Mouse (Mus musculus) liver, embryonic 15.5 days (tissue): Measurements from ENCODE around the gene Znhit1. TPM values are rescaled to one million over a fixed set of nuclear protein-coding genes. Genes with fewer than 3 reads are reported as not detected.
"Not testable (repeated sequence)": the region's sequence is repeated elsewhere in the genome, so short reads cannot be mapped to it uniquely, and the experiment has no call there.

Experiments
- ATAC-seq: fragments of 200-750 bp; cut with Nextera tagmentation; 2 replicates; pipeline ENCODE4 v1.8.0; 2017; ENCODE audit warnings: moderate number of reproducible peaks, mild to moderate bottlenecking, moderate library complexity; ENCODE audit not compliant: insufficient read depth
- H3K27ac ChIP-seq: fragments of 300-500 bp; sonication (generic); replicated peaks from 2 replicates; pipeline ENCODE4 v1.5.1; 2015; ENCODE audit warnings: mild to moderate bottlenecking, inconsistent platforms
- H3K27me3 ChIP-seq: fragments of 300-500 bp; sonication (generic); 2 replicates; pipeline ENCODE4 v1.6.1; 2015; ENCODE audit warnings: mild to moderate bottlenecking, inconsistent platforms
- H3K36me3 ChIP-seq: fragments of 300-500 bp; sonication (generic); replicated peaks from 2 replicates; pipeline ENCODE4 v1.6.1; 2015; ENCODE audit warnings: moderate library complexity, mild to moderate bottlenecking, inconsistent platforms
- H3K4me1 ChIP-seq: fragments of 300-500 bp; sonication (generic); replicated peaks from 2 replicates; pipeline ENCODE4 v1.6.1; 2015; ENCODE audit warnings: inconsistent platforms
- H3K4me2 ChIP-seq: fragments of 300-500 bp; sonication (generic); 2 replicates; pipeline ENCODE4 v1.6.1; 2015; ENCODE audit warnings: moderate library complexity, mild to moderate bottlenecking, inconsistent platforms
- H3K4me3 ChIP-seq: fragments of 300-500 bp; sonication (generic); replicated peaks from 2 replicates; pipeline ENCODE4 v1.5.1; 2015; ENCODE audit warnings: mild to moderate bottlenecking, inconsistent platforms
- H3K9ac ChIP-seq: fragments of 300-500 bp; sonication (generic); 2 replicates; pipeline ENCODE4 v1.6.1; 2015; ENCODE audit warnings: moderate library complexity, mild to moderate bottlenecking, inconsistent platforms
- H3K9me3 ChIP-seq: fragments of 300-500 bp; sonication (generic); replicated peaks from 2 replicates; pipeline ENCODE4 v1.6.1; 2016; ENCODE audit warnings: inconsistent platforms
- WGBS: fragments of 180-500 bp; shearing (Covaris S2); methylation state at CpG from one replicate; pipeline ENCODE4 v1.1.7; 2015; ENCODE audit warnings: mixed read lengths; ENCODE audit not compliant: insufficient replicate concordance; 5-methylcytosine and 5-hydroxymethylcytosine counted together
- polyA plus RNA-seq: library from polyadenylated mRNA; unstranded; fragments of >200 nt; fragmentation: Nextera tagmentation; extraction: Ambion mirVana; gene quantifications from 2 replicates; pipeline ENCODE4 v1.2.1, GENCODE M21; 2015

The Znhit1 gene
- polyA plus RNA-seq, 1 experiment from 2014 or later: 50.6 TPM

DNA sequence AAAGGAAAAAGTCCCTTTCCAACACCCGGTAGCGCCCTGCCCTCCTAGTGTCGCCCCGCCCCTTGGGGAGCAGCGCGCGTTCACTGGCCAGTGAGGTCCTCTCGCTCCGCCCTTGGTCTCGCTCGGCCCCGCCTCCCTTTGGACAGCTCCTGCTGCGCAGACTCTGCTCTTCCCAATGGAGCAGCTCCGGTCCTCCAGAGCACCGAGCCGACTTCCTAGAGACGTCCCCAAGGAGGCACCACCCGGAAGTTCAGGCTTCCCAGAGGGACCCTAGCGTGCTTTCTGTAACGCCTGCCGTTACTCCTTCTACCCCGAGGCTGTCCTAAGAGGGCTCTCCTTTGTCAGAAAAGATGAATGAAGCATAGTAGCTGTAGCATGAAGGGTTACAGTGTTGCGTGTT is 34.8 kb downstream of the Znhit1 start, which contains the start of gene Fis1:
Fis1 (plus strand) TSS at position 261 of the 400 bp plus-strand sequence.
- H3K9ac ChIP-seq: peak within 1 kb of the TSS; percentile 41
- H3K4me1 ChIP-seq: peaks cover 32% of the 10 kb centered on the region
- peak within 1 kb of the TSS; percentile 69 for H3K27ac ChIP-seq
- WGBS: under 1% methylated on average over 23 of the region's 23 CpGs
- H3K27me3 ChIP-seq: no peaks in the 10 kb centered on the region
- H3K36me3 ChIP-seq: 0 out of 2 replicates have a peak, but pooled peaks cover 2% of the 10 kb centered on the region
- H3K9me3 ChIP-seq: no peaks in the 10 kb centered on the region
- H3K4me3 ChIP-seq: peak within 1 kb of the TSS; percentile 70
- ATAC-seq: peak; percentile 95
- peak within 1 kb of the TSS; percentile 79 for H3K4me2 ChIP-seq

GRCm38 (mm10) chr5:136952153-136952552 is 35.7 kb downstream of the Znhit1 start:
- H3K9me3 ChIP-seq: no peaks in the 10 kb centered on the region
- no peak overlapping the region for H3K27ac ChIP-seq
- 0 out of 2 replicates have a peak, but pooled peaks cover 2% of the 10 kb centered on the region for H3K36me3 ChIP-seq
- H3K4me1 ChIP-seq: peaks cover 32% of the 10 kb centered on the region
- no peak overlapping the region for H3K4me3 ChIP-seq
- WGBS: 64% methylated on average over 4 of the region's 4 CpGs
- H3K4me2 ChIP-seq: peak overlapping the region; percentile 79; the same call in 1 of the 2 replicates
- H3K9ac ChIP-seq: no peak overlapping the region
- H3K27me3 ChIP-seq: no peaks in the 10 kb centered on the region
- no peak for ATAC-seq

- Histone ChIP-seq H3K4me1 (peaks cover 28% of the 10 kb centered on the region), H3K9ac (no peak overlapping the region), H3K4me2 (no peak overlapping the region), H3K4me3 (no peak overlapping the region), H3K27me3 (no peaks in the 10 kb centered on the region), H3K27ac (no peak overlapping the region), H3K9me3 (no peaks in the 10 kb centered on the region), H3K36me3 (no peaks in the 10 kb centered on the region)
- ATAC-seq: no peak
- WGBS: 79% methylated on average over 6 of the region's 6 CpGs
These were observed 37.3 kb downstream of the Znhit1 start for GRCm38 (mm10) chr5:136950521-136950920.

DNA sequence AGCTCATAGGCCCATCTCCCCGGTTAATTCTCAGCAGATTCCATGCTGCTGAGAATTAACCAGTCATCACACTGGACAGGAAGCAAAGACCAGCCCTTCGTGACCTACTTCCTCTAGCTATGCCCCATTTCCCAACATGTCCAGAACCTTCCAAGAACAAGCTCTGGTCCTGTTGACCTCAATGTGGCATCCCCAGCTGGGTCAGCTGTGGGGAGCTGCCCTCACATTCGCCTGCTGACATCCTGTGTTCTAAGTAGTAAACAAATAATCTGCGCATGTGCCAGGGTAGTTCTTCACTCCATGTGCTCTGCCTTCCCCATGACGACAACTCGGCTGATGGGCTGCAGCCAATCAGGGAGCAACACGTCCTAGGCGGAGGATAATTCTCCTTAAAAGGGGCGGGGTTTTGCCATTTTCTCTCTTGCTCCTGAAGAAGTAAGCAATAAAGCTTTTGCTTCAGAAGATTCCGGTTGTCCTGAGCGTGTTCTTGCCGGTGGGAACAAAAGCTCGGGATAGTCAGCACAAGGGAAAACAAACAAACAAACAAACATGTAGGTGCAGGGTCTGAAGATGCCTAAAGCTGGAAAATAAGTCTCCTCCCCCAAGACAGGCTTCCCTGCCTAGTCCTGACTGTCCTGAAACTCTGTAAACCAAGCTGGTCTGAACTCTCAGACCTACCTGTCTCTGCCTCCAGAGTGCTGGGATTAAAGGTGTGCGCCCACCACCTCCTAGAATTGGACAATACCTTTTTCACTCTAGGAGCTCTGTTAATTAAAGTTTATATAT is 38.1 kb downstream of the Znhit1 start:
- peaks cover 22% of the 10 kb centered on the region for H3K4me1 ChIP-seq
- H3K9ac ChIP-seq, H3K4me2 ChIP-seq, H3K27me3 ChIP-seq, H3K9me3 ChIP-seq, H3K4me3 ChIP-seq, H3K27ac ChIP-seq, ATAC-seq, H3K36me3 ChIP-seq: not testable (repeated sequence)
- WGBS: 69% methylated on average over 14 of the region's 14 CpGs

- no peaks in the 10 kb centered on the region for H3K9me3 ChIP-seq
- H3K4me2 ChIP-seq: no peak overlapping the region
- no peak overlapping the region for H3K9ac ChIP-seq
These were observed 39.9 kb downstream of the Znhit1 start for GRCm38 (mm10) chr5:136947874-136948273.

DNA sequence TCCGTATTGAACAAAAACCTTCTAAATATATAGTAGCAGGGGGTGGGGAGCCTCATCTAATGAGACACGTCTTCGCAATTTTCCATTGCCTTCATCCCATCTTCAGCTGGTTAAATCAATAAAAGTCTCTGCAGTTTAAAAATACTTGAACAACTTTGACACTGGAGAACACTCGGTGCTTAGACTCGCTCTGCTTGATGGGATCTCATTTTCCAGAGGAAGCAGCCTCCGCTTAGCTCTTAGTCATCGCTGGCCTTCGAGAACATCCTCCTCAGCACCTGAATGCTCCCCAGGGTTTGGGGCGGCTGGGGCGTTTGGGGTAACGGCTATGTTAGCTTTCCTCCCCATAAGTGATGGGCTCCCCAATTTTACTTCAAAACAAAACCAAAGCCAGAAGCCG is 42.7 kb downstream of the Znhit1 start:
- no peak overlapping the region for H3K27ac ChIP-seq
- ATAC-seq: no peak
- no peaks in the 10 kb centered on the region for H3K27me3 ChIP-seq
- H3K36me3 ChIP-seq: no peaks in the 10 kb centered on the region
- H3K4me2 ChIP-seq: no peak overlapping the region
- H3K9me3 ChIP-seq: no peaks in the 10 kb centered on the region
- no peak overlapping the region for H3K4me3 ChIP-seq
- WGBS: 66% methylated on average over 12 of the region's 12 CpGs
- H3K9ac ChIP-seq: no peak overlapping the region
- no peaks in the 10 kb centered on the region for H3K4me1 ChIP-seq

More at GRCm38 (mm10) chr5:136947874-136948273, 39.9 kb downstream of the Znhit1 start:
- Histone ChIP-seq H3K27me3 (no peaks in the 10 kb centered on the region), H3K4me1 (peaks cover 6% of the 10 kb centered on the region), H3K27ac (no peak overlapping the region), H3K36me3 (no peaks in the 10 kb centered on the region), H3K4me3 (no peak overlapping the region)
- no peak for ATAC-seq

DNA sequence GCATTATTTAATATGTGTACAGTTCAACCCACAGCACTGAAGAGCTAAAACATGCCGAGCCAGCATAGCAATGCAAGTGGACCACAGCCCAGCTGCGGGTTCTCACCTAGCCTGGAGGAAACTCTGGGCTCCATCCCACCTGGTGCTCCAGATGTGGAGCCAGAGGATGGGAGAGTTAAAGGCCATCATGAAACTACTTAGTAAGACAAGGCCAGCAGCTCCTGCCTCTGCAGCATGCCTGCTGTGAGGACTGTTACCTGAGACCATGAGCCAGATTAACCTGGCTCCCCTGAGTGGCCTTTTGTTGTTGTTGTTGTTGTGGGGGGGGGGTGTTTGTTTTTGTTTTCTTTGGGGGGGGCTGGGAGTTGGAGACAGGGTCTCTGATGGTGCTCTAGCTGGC is 44.4 kb downstream of the Znhit1 start:
- no peak overlapping the region for H3K9ac ChIP-seq
- no peak for ATAC-seq
- H3K4me2 ChIP-seq: no peak overlapping the region
- no peak overlapping the region for H3K4me3 ChIP-seq
- H3K4me1 ChIP-seq: no peaks in the 10 kb centered on the region
- H3K27ac ChIP-seq: no peak overlapping the region
- no peaks in the 10 kb centered on the region for H3K36me3 ChIP-seq
- 67% methylated on average over 2 of the region's 2 CpGs for WGBS
- no peaks in the 10 kb centered on the region for H3K9me3 ChIP-seq
- H3K27me3 ChIP-seq: no peaks in the 10 kb centered on the region

DNA sequence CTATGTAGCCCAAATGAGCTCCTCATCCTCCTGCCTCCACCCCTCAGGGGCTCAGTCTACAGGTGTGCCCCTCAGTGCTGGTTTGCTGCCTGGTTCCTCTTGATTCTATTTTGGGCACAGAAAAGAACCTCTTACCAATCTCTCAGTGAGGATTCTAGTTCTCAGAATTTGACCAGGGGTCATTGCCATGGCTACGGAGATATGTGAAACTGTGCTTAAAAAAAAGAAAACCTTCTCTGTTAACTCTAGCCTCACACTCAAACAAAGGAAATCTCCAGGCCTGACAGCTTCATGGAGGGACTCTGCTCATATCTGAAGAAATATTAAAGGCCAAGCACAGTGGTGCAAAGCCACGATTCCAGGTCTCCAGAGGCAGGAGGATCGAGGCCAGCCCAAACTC is 45.0 kb downstream of the Znhit1 start:
- no peaks in the 10 kb centered on the region for H3K4me1 ChIP-seq
- 59% methylated on average over 3 of the region's 3 CpGs for whole genome bisulfite sequencing
- no peak overlapping the region for H3K27ac ChIP-seq

DNA sequence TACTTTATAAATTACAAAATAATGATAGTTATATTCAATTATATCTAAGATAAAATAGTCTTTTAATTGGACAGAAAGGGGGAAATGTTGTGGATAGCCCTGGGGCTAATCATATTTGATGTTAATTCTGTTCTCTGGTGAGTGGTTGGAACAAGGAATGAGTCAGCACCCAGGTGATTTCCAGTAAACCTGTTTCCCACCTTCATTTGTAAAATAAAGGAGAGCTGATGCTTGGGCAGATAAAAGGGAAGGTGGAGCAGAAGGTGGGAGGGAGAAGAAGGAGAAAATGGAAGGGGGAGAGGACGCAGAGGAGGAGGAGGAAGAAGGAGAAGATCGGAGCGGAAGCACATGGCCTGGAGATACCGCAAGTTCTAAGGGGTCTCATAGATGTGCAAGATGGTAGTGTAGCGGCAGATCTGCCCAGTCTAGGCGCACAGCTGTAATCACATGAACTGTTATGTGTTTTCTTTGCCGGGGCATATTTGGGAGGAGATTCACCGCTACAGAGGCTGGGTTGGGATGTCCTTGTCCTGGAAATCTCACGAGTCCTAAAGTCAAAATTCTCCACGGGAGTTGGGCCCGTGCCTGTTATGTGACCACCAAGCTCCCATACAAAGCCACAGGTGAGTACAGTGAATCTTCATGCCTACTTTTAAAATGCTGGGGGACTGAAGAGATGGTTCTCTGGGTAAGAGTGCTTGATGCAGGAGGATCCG is 46.8 kb downstream of the Znhit1 start:
- Histone ChIP-seq H3K4me1 (no peaks in the 10 kb centered on the region), H3K4me3 (no peak overlapping the region), H3K27ac (no peak overlapping the region), H3K36me3 (no peaks in the 10 kb centered on the region), H3K4me2 (no peak overlapping the region), H3K27me3 (no peaks in the 10 kb centered on the region), H3K9me3 (no peaks in the 10 kb centered on the region), H3K9ac (no peak overlapping the region)
- WGBS: 75% methylated on average over 12 of the region's 12 CpGs
- no peak for ATAC-seq

More for the DNA sequence above, 45.0 kb downstream of the Znhit1 start:
- Histone ChIP-seq H3K9me3 (no peaks in the 10 kb centered on the region), H3K27me3 (no peaks in the 10 kb centered on the region), H3K4me2 (no peak overlapping the region), H3K9ac (no peak overlapping the region), H3K36me3 (no peaks in the 10 kb centered on the region), H3K4me3 (no peak overlapping the region)
- no peak for ATAC-seq

- 64% methylated on average over 6 of the region's 6 CpGs for WGBS
- H3K9me3 ChIP-seq, H3K4me1 ChIP-seq, H3K27ac ChIP-seq, H3K9ac ChIP-seq, H3K27me3 ChIP-seq, H3K36me3 ChIP-seq, H3K4me3 ChIP-seq, H3K4me2 ChIP-seq, ATAC-seq: not testable (repeated sequence)
These were observed 47.8 kb downstream of the Znhit1 start for GRCm38 (mm10) chr5:136940029-136940428.

DNA sequence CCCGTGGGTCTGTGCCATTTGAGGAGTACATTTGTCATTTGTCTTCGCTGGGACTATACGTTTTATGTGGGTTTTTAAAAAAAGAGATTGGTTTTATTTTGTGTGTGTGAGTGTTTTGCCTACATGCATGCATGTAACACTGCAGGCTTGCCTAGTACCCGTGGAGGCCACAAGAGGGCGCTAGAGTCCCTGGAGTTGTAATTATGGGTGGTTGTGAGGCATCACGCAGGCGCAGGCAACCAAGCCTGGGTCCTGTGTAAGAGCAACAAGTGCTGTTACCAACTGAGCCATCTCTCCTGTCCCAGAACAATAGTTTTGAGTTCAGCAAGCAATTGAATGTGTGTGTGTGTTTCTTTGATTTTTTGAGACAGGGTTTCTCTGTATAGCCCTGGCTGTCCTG is 48.5 kb downstream of the Znhit1 start:
- 52% methylated on average over 7 of the region's 7 CpGs for WGBS
- no peaks in the 10 kb centered on the region for H3K27me3 ChIP-seq

More for the DNA sequence above, 48.5 kb downstream of the Znhit1 start:
- no peak for ATAC-seq
- Histone ChIP-seq H3K4me2 (no peak overlapping the region), H3K36me3 (no peaks in the 10 kb centered on the region), H3K4me3 (no peak overlapping the region), H3K27ac (no peak overlapping the region), H3K9ac (no peak overlapping the region), H3K9me3 (no peaks in the 10 kb centered on the region), H3K4me1 (no peaks in the 10 kb centered on the region; the same call in 1 of the 2 replicates)
